Mouse (Mus musculus): ENCODE measurements around the gene Slc7a11. TPM values are rescaled to one million over a fixed set of nuclear protein-coding genes. Genes with fewer than 3 reads are reported as not detected.

The Slc7a11 gene
- polyA plus RNA-seq, 1 experiment from 2014 or later, result 1.2 TPM

DNA sequence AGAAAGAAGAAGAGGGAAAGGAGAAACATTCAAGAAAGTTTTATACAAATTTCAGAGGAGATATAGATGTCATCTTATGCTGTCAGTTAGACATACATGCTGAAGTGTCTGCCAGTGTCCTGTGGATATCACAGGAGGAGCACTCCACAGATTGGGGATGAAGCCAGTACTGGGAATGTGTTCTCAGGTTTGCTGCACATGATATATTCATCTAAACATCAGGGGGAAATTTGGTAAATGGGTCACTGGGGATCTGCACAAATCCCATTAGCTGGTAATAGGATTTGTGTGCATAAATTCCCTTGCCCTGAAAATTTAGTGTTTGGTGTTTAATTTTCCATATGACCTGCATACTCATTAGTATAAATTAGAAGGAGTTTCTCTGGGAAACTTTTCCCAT is 562.9 kb downstream of the Slc7a11 start:
- DNase-seq (ENCODE audit: low spot score), result no peak
- Histone ChIP-seq H3K4me3 (ENCODE audit: low read depth, low read length) (no peak overlapping the region), H3K4me2 (ENCODE audit: low read depth) (no peak overlapping the region), H3K36me3 (ENCODE audit: control insufficient read depth, insufficient read depth, low read length) (no peaks in the 10 kb centered on the region), H3K9me3 (ENCODE audit: control insufficient read depth, low read length) (no peaks in the 10 kb centered on the region), H3K9ac (ENCODE audit: low read length) (no peak overlapping the region), H3K27ac (ENCODE audit: low read depth, low read length) (no peak overlapping the region), H3K4me1 (ENCODE audit: control insufficient read depth, insufficient read depth, low read length) (no peaks in the 10 kb centered on the region), H3K27me3 (ENCODE audit: control insufficient read depth, insufficient read depth, low read length) (no peaks in the 10 kb centered on the region)
- ATAC-seq (ENCODE audit: insufficient read depth, low FRiP score, low TSS enrichment), result no peak

DNA sequence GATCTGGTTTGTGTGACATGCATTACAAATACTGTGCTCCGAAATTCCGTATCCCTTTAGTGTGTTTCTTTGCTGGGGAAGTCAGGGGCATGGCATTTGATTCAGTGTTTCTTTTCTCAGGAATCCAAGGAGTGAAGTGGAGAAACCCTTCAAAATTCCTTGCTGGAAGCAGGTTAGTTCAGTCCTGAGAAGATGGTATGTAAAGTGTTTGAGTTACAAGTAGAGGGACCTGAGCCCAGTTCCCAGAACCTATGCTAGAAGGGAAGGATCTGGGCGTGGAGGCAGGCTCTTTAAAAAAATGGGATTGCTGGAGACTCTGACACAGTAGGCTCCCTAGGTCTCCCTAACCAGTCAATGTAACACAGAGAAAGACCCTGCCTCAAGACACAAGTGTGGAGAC is 572.6 kb downstream of the Slc7a11 start:
- Histone ChIP-seq H3K4me1 (ENCODE audit: control insufficient read depth, insufficient read depth, low read length) (peaks cover 13% of the 10 kb centered on the region), H3K27me3 (ENCODE audit: control insufficient read depth, insufficient read depth, low read length) (no peaks in the 10 kb centered on the region), H3K4me2 (ENCODE audit: low read depth) (no peak overlapping the region), H3K9ac (ENCODE audit: low read length) (no peak overlapping the region), H3K4me3 (ENCODE audit: low read depth, low read length) (no peak overlapping the region), H3K27ac (ENCODE audit: low read depth, low read length) (no peak overlapping the region), H3K9me3 (ENCODE audit: control insufficient read depth, low read length) (no peaks in the 10 kb centered on the region), H3K36me3 (ENCODE audit: control insufficient read depth, insufficient read depth, low read length) (no peaks in the 10 kb centered on the region)
- WGBS, result 69% methylated on average over 3 of the region's 3 CpGs
- ATAC-seq (ENCODE audit: insufficient read depth, low FRiP score, low TSS enrichment) (no peak), DNase-seq (ENCODE audit: low spot score) (no peak)

DNA sequence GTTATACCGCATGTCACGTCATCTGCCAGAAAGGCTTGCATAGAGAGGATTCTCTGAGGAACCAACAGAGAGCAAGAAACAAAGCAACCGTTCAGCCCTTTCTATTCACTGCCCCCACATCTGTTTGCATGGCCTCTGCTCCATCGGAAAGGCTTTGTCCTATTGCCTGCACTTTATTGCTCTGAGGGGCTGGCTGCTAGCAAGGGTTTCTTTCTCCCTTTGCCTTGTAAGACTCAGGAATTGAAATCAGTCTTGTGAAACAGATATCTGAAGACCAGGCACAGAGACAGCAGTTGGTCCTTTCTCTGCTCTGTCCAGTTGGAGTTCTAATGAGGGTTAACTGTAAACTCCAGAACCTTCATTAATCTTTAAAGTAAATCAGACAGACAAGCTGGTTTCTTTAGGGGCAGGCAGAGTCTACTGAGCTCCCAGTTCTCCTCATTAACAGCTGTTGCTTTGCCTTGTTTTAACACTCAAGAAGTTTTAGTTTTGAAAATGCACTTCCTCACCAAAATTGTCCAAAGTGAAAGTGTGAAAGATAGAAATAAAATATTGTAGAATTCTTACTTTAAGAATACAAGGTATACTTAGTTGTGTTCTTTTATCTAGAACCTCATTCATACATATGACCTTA is 575.3 kb downstream of the Slc7a11 start:
- no peak overlapping the region for H3K9ac ChIP-seq (ENCODE audit: low read length)
- 5% methylated on average over 4 of the region's 4 CpGs for WGBS
- H3K27me3 ChIP-seq (ENCODE audit: control insufficient read depth, insufficient read depth, low read length), result no peaks in the 10 kb centered on the region
- no peak overlapping the region for H3K4me2 ChIP-seq (ENCODE audit: low read depth)
- peak overlapping the region; percentile 88 for H3K27ac ChIP-seq (ENCODE audit: low read depth, low read length)
- peak; percentile 74 for ATAC-seq (ENCODE audit: insufficient read depth, low FRiP score, low TSS enrichment)
- no peaks in the 10 kb centered on the region for H3K36me3 ChIP-seq (ENCODE audit: control insufficient read depth, insufficient read depth, low read length)
- peaks cover 13% of the 10 kb centered on the region for H3K4me1 ChIP-seq (ENCODE audit: control insufficient read depth, insufficient read depth, low read length)
- peak; percentile 61 for DNase-seq (ENCODE audit: low spot score)
- H3K9me3 ChIP-seq (ENCODE audit: control insufficient read depth, low read length), result no peaks in the 10 kb centered on the region
- H3K4me3 ChIP-seq (ENCODE audit: low read depth, low read length), result no peak overlapping the region

DNA sequence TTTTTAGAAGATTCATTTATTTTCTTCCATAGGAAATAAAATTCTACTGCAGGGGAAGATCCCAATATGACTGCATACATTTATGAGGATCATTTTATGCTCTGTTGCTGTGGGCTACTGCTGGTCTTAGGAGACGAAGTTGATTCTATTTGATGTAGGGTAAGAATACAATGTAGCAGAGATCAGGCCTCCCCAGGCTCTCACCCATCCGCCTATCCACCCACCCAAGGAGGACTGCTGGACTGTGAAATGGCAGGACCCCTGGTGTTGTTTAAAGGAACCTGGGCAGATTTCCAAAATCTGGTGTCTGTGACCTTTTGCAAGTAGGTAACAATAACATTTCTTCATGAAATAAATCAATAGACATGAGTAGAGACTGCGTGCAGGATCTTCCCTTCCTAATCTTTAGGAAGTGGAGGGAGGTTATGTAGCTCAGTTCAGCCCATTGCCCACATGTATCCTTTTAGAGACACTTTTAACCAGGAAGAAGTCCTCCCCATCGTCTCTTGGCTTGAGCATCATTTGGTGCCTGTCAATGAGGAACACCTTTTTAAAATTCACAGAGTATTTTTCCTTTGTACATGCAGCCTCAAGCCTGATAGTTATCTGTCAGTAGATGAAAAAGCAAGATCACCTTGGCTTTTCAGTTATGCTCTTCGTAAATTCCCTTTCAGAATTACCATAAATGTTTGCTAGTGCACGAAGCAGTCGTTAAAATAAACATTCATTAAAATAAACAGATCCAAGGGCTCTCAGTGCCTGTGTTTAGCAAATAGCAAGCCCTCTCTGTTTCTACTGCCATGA is 576.1 kb downstream of the Slc7a11 start:
- no peaks in the 10 kb centered on the region for H3K36me3 ChIP-seq (ENCODE audit: control insufficient read depth, insufficient read depth, low read length)
- peaks cover 13% of the 10 kb centered on the region for H3K4me1 ChIP-seq (ENCODE audit: control insufficient read depth, insufficient read depth, low read length)
- no peaks in the 10 kb centered on the region for H3K27me3 ChIP-seq (ENCODE audit: control insufficient read depth, insufficient read depth, low read length)
- DNase-seq (ENCODE audit: low spot score) (peak; percentile 13), ATAC-seq (ENCODE audit: insufficient read depth, low FRiP score, low TSS enrichment) (no peak)
- no peak overlapping the region for H3K4me3 ChIP-seq (ENCODE audit: low read depth, low read length)
- no peak overlapping the region for H3K9ac ChIP-seq (ENCODE audit: low read length)
- peak overlapping the region; percentile 1 for H3K4me2 ChIP-seq (ENCODE audit: low read depth)
- peak overlapping the region; percentile 88 for H3K27ac ChIP-seq (ENCODE audit: low read depth, low read length)
- no peaks in the 10 kb centered on the region for H3K9me3 ChIP-seq (ENCODE audit: control insufficient read depth, low read length)
- WGBS, result 17% methylated on average over 7 of the region's 7 CpGs

DNA sequence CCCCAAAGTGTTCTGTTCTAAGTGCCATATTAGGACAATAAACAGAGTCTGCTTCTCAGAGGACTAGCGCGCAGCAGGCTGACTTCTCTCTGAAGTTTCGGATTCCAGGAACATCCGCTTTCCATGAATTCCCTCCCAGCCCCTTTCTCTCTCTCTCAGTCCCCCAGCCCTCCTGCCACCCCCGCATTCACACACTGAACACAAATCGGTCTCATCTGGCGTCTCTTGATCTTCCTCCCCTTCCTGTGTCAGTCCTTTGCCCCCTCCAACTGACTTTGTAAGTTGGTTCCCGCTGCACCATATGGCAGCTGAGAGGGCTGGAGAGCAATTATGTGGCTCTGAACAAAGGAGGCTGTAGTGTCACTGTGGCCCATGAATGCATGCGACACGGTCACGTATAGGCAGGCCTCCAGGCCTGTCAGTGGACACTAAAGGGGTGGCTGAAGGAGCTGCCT is 577.3 kb downstream of the Slc7a11 start:
- 5% methylated on average over 11 of the region's 11 CpGs for WGBS
- H3K4me2 ChIP-seq (ENCODE audit: low read depth), result peak overlapping the region; percentile 28; the same call in 1 of the 2 replicates
- no peaks in the 10 kb centered on the region for H3K27me3 ChIP-seq (ENCODE audit: control insufficient read depth, insufficient read depth, low read length)
- peak overlapping the region; percentile 88 for H3K27ac ChIP-seq (ENCODE audit: low read depth, low read length)
- peaks cover 13% of the 10 kb centered on the region for H3K4me1 ChIP-seq (ENCODE audit: control insufficient read depth, insufficient read depth, low read length)
- H3K36me3 ChIP-seq (ENCODE audit: control insufficient read depth, insufficient read depth, low read length), result no peaks in the 10 kb centered on the region
- H3K9ac ChIP-seq (ENCODE audit: low read length), result 0 out of 2 replicates have a peak overlapping the region, but pooled peaks have one; percentile 2
- DNase-seq (ENCODE audit: low spot score) (peak; percentile 86), ATAC-seq (ENCODE audit: insufficient read depth, low FRiP score, low TSS enrichment) (peak; percentile 97)
- no peaks in the 10 kb centered on the region for H3K9me3 ChIP-seq (ENCODE audit: control insufficient read depth, low read length)
- H3K4me3 ChIP-seq (ENCODE audit: low read depth, low read length), result no peak overlapping the region

DNA sequence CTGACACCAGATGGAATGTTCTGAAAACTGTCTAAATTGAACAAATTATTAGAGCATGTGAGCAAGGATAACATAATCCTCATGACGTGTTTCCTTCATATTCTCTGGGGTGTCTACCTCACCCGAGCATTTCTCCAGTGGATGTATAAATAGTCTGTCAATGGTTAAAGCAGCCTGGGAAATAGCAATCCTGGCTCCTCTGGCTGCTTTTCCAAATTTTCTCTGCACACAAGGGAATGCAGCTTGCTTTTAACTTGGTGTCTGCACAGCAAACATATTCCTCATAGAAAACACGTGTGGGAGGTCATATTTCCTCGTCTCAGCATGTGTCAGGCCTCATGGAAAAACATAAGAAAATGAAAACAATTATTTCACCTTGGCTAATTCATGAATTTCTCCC is 586.6 kb downstream of the Slc7a11 start:
- H3K4me2 ChIP-seq (ENCODE audit: low read depth), result no peak overlapping the region
- ATAC-seq (ENCODE audit: insufficient read depth, low FRiP score, low TSS enrichment), result no peak
- no peaks in the 10 kb centered on the region for H3K9me3 ChIP-seq (ENCODE audit: control insufficient read depth, low read length)
- H3K4me3 ChIP-seq (ENCODE audit: low read depth, low read length), result no peak overlapping the region
- no peak for DNase-seq (ENCODE audit: low spot score)
- H3K4me1 ChIP-seq (ENCODE audit: control insufficient read depth, insufficient read depth, low read length), result no peaks in the 10 kb centered on the region
- H3K27me3 ChIP-seq (ENCODE audit: control insufficient read depth, insufficient read depth, low read length), result no peaks in the 10 kb centered on the region
- H3K9ac ChIP-seq (ENCODE audit: low read length), result no peak overlapping the region
- H3K36me3 ChIP-seq (ENCODE audit: control insufficient read depth, insufficient read depth, low read length), result no peaks in the 10 kb centered on the region
- no peak overlapping the region for H3K27ac ChIP-seq (ENCODE audit: low read depth, low read length)
- WGBS, result 62% methylated on average over 4 of the region's 4 CpGs

DNA sequence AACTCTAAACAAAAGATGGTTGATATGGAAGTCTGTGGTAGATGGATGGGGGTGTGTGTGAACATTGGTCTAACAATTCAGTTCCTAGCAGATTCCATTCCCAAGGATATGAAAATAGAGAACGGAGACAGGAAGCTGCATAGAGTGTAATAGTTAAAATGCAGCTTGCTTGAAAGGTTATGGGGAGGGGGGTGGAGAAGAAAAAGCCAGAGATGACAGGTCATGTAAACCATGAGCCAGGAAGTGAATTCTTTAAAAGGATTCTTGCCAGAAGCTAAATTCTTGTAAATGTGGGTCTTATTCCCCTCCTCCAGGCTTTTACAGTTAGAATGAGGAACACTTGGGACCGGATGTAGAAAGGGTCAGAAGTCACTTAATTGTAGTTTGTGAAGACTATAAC is 589.1 kb downstream of the Slc7a11 start:
- Histone ChIP-seq H3K4me1 (ENCODE audit: control insufficient read depth, insufficient read depth, low read length) (no peaks in the 10 kb centered on the region), H3K4me2 (ENCODE audit: low read depth) (no peak overlapping the region), H3K27me3 (ENCODE audit: control insufficient read depth, insufficient read depth, low read length) (no peaks in the 10 kb centered on the region), H3K9me3 (ENCODE audit: control insufficient read depth, low read length) (no peaks in the 10 kb centered on the region), H3K27ac (ENCODE audit: low read depth, low read length) (no peak overlapping the region), H3K36me3 (ENCODE audit: control insufficient read depth, insufficient read depth, low read length) (no peaks in the 10 kb centered on the region), H3K9ac (ENCODE audit: low read length) (no peak overlapping the region), H3K4me3 (ENCODE audit: low read depth, low read length) (no peak overlapping the region)
- DNase-seq (ENCODE audit: low spot score) (no peak), ATAC-seq (ENCODE audit: insufficient read depth, low FRiP score, low TSS enrichment) (no peak)
- WGBS, result 71% methylated on average over 2 of the region's 2 CpGs

DNA sequence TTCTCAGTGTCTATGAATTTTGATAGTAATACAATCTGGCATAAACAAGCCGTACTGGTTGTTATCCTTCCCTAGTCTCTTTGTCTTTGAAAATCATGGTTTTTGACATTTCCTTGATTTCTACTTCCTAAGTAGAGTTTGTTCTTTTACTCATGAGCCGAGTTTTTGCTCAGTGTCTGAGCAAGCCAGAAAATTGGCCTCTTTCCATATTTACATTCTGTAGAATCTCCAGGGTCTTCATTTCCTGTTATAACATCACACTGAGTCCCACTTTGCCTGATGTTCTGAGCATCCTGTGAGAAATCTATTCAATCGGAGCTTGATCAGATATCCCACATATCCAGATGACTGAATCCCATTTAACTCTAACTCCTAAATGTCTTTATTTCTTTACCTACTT is 600.4 kb downstream of the Slc7a11 start:
- H3K4me1 ChIP-seq (ENCODE audit: control insufficient read depth, insufficient read depth, low read length), result no peaks in the 10 kb centered on the region
- H3K4me3 ChIP-seq (ENCODE audit: low read depth, low read length), result no peak overlapping the region
- 81% methylated on average over 3 of the region's 3 CpGs for WGBS
- no peaks in the 10 kb centered on the region for H3K27me3 ChIP-seq (ENCODE audit: control insufficient read depth, insufficient read depth, low read length)
- H3K4me2 ChIP-seq (ENCODE audit: low read depth), result no peak overlapping the region
- no peak for DNase-seq (ENCODE audit: low spot score)
- H3K27ac ChIP-seq (ENCODE audit: low read depth, low read length), result no peak overlapping the region
- no peak for ATAC-seq (ENCODE audit: insufficient read depth, low FRiP score, low TSS enrichment)
- H3K9me3 ChIP-seq (ENCODE audit: control insufficient read depth, low read length), result no peaks in the 10 kb centered on the region
- H3K36me3 ChIP-seq (ENCODE audit: control insufficient read depth, insufficient read depth, low read length), result no peaks in the 10 kb centered on the region
- no peak overlapping the region for H3K9ac ChIP-seq (ENCODE audit: low read length)
